Mouse (Mus musculus): Measurements from ENCODE around the gene Scrn1.

- TF ChIP-seq POLR2A (IDR thresholded peaks at IDR 0.05; ENCODE audit: borderline replicate concordance, extremely low read depth, low read depth, low read length): no peak
- no peak for TF ChIP-seq CTCF (IDR thresholded peaks at IDR 0.05; ENCODE audit: insufficient read depth, low read length)
These were observed 21.4 kb upstream of the Scrn1 start for GRCm38 (mm10) chr6:54587683-54588082.

Data from lung, adult 2 months (tissue).